Mouse (Mus musculus): Measurements from ENCODE around the gene Cflar. TPM values are rescaled to one million over a fixed set of nuclear protein-coding genes. Genes with fewer than 3 reads are reported as not detected.

Gene Cflar
- total RNA-seq, 2 experiments from 2014 or later = 23.9 to 25.8 TPM

DNA sequence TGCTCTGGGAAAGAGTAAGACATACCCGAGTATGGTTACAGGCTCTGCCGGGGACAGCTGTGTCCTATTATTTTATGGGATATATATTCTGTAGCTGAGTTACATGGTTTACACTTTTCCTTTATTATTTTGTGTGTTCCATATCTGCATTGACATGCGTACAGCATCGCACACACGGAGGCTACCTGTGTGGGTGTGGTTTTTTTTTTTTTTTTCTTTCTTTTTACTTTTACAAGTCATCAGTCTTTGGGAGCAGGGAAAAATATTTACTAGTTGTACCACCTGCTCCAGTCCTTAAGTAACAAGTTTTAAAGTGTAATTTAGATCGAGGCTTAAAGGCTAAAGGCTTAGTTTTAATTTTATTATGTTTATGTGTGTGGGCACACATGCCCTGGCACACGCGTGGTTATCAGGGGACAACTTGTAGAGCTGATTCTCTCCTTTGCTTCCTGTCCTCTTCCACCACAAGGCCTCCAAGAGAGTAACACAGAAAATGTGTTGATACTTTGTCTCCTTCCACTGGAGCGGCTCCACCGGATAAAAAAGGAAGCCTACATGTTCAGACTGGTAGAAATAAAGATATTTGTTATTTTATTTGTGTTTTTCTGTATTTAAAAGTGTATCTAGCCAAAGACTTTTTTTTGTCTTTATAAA, 470 bp upstream of the Cflar start:
- DNase-seq (ENCODE audit: low spot score in 2 of 2) = no peak
- intact Hi-C loops (cut with DNase I) = no loop called here

DNA sequence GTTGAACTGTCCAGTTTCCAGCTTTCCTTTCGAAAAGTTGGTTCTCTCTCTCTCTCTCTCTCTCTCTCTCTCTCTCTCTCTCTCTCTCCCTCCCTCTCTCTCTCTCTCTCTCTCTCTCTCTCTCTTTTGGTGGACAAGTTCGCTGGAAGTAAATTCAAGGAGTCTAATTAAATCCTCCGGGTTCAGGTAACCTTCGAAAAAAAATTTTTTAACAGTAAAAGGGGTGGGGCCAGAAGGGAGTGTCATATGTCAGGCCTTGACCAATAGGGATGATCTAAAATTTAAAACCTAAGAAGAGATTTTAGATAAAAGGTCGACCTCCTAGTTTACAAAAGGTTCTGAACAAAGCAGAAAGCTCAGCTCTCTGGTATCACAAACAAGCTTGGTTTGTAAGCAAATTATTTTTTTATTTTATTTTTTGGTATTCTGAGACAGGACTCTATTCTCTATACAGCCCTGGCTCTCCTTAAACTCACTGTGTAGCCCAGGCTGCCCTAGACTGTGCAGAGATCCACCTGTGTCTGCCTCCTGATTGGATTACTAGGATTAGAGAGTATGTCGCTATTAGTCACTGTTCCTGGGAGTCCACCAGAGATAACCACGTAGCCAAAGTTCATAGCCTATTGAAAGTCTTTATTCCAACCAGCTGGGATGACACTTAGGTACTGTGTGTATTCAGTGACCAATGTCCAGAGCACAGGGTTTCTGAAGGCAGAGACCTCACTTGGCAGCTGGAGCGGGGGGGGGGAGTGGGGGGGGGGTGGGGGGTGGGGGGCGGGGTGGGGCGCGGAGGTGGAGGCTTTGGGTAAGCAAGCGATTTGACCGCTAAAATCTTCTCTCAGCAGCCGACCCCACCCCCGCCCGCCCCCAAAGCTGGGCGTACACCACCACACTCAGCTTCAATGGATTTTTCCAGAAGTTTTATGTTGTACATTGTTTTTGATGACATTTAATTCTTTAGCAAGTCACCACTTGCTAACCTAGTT, 1.1 kb downstream of the Cflar start:
- peak; percentile 15 to 28 for DNase-seq (ENCODE audit: low spot score in 2 of 2)
- intact Hi-C loops (cut with DNase I) = loop anchor here (2.0 kb wide), 1 partner anchor 26 kb away; no protein-coding TSS in a partner anchor

DNA sequence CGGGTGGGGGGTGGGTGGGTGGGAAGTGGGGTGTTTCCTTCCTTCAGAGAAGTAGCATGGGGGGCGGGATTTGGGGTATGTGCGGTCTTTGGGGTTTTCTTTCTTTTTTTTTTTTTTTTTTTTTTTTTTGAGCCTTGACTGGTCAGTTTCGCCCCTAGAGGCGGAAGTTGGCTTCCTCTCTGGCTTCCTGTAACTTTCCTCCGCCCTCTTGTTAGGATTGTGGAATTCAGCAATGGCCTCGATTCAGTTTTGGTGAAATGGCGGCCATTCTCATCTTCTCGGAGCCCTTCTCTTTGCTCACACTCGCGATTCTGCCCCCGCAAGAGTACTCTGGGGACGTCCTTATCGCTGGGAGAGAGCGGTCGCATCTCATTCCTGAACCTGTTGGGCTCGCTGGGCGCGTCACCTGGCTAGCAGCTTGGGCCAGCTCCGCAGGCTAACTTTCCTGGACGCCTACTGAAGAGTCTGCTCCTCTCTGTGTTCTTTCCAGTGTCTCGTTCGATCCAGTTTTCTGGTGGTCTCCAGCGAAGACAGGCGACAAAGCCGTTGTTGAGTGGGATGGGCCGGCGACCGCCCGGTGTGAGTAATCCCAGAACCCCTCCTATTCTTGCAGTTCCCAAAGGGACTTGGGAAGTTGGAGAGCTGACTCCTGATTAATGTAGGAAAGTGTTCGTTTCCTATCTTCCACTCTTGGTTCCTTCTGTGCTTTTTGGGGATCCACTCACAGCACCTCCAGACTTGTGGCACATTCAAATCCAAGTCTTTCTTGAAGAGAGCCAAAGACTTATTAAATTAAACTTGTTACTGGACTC, 2.0 kb downstream of the Cflar start:
- intact Hi-C loops (cut with DNase I) = loop anchor here (2.0 kb wide), 1 partner anchor 26 kb away; no protein-coding TSS in a partner anchor
- DNase-seq (ENCODE audit: low spot score in 2 of 2) = peak; percentile 30 to 55

DNA sequence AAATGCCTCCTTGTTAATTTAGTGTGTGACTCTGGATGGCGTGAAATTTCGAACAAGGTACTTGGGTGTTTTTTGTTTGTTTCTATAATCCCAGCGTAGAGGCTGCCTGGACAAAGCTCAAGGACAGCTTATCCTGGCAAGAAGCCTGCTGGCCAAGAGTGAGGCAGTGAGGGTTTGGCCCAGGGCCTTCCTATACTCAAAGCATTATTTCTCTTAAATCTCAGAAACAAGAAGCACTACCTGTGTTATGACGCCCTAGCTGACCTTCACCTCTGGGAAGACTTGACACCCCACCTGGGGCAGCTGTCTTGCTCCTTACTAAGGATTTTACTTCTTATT, 2.6 kb downstream of the Cflar start:
- intact Hi-C loops (cut with DNase I) = loop anchor here (2.0 kb wide), 1 partner anchor 25 kb away; no protein-coding TSS in a partner anchor
- peak in 1 of 2 experiments; percentile 36 for DNase-seq (ENCODE audit: low spot score in 2 of 2)

DNA sequence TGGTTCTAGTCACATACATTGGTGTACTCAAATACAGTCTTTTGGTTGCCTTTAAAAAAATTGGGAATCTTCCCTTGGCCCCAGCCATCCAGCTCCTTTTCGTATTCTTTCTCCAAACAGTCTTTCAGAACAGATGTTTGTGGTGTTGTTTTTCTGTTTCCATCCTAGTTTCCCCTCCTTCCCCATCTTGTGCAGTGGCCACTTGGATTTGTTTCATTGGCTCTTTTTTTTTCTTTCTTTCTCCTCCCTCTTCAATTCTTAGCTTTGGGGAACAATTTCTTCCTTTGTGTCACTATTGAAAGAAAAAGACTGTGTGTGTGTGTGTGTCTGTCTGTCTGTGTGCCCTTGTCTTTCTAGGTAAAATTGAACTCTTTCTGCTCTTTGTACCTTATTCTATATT, 3.1 kb downstream of the Cflar start:
- no peak for DNase-seq (ENCODE audit: low spot score in 2 of 2)
- intact Hi-C loops (cut with DNase I) = no loop called here

DNA sequence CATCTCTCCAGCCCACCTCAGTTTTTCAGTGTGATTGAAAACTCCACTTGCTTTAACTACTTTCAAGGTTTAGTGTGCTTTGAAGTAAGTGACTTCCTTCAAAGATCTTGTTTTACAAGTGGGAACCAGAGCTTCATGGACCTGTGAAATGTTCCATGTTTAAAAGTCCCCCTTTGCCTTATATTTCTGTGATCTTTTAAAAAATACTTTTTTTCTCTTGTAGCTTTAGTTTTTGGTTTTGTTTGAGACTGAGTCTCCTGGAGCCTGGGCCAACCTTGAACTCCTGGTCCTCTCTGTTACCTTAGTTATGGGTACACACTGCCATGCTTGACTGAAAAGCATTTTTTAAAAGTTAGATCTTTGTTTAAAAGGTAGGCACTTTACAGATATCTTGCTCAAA, 4.2 kb downstream of the Cflar start:
- no peak for DNase-seq (ENCODE audit: low spot score in 2 of 2)
- intact Hi-C loops (cut with DNase I) = no loop called here

DNA sequence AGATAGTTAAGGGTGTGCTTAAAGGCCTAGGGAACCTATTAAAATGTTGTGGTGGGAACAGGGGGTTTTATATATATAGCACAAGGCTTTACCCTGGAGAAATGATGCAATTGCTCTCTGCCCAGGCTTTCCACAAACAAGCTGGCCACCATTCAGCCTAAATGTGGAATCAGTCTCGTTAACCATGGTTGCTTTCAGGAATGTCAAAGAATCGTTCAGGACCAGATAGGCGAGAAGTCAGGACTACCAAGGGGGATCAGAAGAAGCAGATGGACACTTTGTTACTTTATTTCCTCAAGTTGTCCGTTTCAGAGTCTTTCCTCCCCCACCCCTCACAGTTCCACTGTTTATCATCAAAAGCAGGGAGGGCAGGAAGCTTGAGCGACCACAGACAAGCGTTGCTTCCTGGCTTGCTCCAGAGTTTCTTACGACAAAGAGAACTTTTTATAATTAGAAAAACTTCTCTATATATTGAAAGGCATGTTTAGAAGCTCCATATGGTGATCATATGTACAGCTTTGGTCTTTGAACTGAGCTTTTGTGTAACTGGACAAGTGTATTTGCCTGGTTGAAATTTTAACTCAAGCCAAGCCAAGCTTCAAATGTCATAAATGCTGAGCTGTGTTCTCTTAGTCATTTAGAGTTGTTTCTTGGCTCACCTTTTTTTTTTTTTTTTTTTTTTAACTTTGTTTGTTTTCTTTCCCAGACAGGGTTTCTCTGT, 5.0 kb downstream of the Cflar start:
- intact Hi-C loops (cut with DNase I) = no loop called here
- DNase-seq (ENCODE audit: low spot score in 2 of 2) = no peak

DNA sequence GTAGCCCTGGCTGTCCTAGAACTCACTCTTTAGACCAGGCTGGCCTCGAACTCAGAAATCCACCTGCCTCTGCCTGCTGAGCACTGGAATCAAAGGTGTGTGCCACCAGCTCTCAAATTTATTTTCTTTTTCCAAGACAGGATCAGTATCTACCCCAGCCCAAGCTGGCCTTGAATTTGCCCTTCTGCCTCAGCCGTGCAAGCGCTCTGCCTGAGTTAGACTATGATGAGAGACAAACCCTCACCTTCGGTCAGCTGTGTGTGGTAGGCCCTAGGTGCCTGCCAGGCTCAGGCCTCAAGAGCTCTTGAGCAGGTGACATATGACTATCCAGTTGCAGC, 5.5 kb downstream of the Cflar start:
- DNase-seq (ENCODE audit: low spot score in 2 of 2) = no peak
- intact Hi-C loops (cut with DNase I) = no loop called here

DNA sequence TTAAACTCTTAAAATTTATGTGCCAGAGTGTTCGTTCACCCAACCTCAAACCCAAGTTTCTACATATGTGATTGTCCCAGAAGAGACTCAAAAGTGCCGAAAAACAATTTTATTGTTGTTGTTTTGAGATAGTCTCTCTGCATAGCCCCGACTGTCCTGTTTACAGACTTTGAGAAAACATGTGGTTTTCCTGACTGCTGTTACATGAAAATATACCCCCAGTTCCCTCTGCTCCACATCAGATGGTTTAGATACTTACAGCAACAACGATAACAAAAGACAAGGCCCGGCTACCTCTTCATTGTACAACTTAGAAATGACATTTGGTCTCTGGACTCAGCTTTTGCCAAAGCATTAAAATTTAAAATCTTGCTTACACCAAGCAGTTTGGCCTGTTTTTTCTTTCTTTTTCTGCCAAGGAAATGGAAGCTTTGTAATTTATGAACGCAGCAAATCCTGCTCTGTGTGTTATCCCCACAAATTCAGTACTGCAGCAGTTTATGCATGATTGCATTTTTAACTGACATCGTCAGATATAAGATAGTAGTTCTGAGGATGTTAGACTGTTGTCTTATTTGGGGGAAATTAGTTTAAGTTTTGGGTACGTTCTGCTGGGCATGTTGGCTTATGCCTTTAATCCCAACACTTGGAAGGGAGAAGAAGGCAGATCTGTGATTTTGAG, 6.4 kb downstream of the Cflar start:
- intact Hi-C loops (cut with DNase I) = no loop called here
- DNase-seq (ENCODE audit: low spot score in 2 of 2) = no peak

DNA sequence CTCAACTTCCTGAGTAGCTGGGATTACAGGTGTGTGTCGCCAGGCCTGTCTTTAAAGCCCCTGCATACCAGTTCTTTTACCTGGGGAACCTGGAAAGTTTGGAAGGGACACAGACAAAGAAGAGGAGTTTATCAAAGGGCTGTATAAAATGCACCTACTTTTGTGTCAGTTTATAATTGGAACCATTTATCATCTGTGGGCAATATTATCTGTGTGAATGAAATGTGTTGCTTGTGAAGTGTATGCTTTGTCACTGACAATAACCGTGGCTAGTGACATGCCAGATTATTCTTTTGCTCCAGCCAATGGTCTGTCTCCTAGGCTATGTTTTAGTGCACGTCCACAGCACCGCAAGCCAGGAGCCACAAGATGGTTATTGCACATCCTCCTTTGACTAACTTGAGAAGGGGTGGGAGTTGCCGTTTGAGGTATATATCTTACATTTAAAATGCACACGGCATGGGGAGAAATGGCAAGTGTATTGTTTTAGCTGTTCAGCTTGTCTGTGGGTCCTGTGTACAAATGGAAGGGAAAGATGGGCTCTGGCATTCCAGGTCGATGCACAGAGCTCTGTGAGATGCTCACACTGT, 8.1 kb downstream of the Cflar start:
- intact Hi-C loops (cut with DNase I) = no loop called here
- DNase-seq (ENCODE audit: low spot score in 2 of 2) = no peak

DNA sequence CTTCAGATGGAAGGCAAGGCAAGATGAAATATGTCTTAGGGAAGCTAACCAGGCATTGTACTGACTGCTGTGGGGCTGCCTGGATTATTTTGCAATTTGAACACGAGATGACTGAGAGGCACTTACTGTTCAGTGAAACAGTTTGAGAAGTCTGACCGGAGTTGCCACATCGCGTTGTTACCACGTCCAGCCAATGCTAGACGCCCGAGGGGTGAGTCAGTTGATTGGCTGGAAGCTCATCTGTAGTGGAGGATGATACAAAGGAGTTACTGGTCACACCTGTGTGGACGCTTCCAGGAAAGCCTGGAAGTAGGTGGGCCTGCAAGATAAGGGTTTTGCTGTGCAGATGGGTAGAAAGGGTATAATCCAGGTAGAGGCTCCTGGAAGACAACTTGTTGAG, 8.8 kb downstream of the Cflar start:
- intact Hi-C loops (cut with DNase I) = no loop called here
- DNase-seq (ENCODE audit: low spot score in 2 of 2) = no peak

DNA sequence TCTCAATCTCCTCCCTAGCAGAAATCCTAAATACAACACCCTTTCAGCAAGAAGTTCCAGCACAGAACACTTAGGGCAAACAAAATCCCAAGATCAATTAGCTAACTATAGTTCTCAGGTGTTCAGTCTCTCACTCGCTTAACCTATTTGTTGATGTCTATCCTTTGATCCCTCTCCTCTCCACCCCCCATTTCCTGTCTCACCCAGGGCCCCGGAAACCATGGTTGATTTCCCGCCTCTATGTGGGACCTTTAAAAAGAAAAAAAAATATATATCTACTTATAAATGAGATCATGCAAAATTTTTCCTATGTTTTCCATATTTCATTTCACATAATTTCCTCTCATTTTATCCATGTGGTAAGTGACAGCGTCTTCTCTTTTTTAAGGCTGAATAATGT, 9.7 kb downstream of the Cflar start:
- intact Hi-C loops (cut with DNase I) = no loop called here

DNA sequence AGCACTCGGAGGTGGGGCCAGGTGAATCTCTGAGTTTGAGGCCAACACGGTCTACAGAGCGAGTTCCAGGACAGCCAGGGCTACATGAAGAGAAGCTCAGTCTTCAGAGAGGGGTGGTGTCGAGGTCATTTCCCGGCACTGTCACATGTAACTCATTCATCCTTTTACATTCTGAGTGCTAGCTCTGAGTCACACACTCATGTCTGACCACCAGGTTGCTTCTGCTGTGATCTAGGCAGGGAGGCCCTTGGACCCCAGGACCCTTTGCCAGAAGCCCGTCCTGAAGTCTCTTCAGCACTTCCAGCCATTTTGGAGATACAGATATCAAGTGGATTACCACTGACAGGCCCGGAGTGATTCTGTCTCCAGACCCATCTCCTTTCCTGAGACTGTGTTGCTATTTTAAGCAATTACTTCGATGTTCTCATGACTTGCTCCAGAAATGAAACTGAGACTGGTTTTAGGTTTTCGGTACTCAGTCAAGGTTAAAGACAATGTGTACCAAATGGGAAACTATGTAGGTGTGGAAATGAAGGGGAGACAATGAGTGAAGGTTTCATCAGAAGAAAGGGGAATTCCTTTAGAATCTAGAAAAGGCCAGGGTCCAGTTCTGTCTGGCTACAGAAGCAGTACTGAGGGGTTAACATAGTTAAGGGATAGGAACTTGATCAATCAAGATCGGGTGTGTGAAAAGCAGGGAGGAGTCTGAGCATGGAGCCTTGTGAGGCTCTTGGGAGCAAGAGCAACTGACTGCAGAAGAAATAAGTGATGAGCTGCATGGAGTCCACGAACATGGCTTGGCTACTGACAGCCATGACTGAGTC, 11.0 kb downstream of the Cflar start:
- DNase-seq (ENCODE audit: low spot score in 2 of 2) = no peak
- intact Hi-C loops (cut with DNase I) = no loop called here

More for the DNA sequence above, 9.7 kb downstream of the Cflar start:
- no peak for DNase-seq (ENCODE audit: low spot score in 2 of 2)

DNA sequence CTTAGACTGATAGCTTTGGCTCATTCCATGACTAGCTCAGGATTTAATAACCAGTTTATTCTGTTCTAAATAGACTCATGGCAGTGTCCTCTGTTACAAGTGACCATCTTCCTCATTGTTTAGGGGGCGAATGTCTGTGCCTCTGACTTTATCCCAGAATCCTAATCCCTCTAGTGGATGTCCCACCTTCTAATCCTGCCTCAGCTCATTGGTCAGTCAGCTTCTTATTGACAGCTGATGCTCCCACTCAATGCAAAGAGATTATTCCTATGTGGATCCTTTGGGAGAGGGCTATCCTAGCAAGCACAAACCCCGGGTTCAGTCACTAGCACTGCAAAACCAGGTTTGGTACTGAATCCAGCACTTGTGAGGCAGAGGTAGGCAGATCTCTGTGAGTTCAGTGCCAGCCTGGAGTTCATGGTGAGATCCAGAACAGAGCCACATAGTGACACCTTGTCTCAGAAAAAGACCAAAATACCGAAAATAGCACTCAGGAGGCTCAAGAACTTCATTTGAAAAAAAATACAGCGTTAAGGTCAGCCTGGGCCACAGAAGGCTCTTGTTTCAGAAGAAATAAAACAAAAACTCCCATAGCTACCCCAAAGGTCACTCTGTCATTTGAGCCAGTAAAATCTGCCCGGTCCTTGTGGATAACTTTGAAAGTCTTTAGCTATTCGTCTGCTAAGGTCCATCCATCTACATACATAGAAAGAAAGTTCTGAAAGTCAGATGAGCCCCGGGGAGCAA, 11.9 kb downstream of the Cflar start:
- intact Hi-C loops (cut with DNase I) = no loop called here
- no peak for DNase-seq (ENCODE audit: low spot score in 2 of 2)

DNA sequence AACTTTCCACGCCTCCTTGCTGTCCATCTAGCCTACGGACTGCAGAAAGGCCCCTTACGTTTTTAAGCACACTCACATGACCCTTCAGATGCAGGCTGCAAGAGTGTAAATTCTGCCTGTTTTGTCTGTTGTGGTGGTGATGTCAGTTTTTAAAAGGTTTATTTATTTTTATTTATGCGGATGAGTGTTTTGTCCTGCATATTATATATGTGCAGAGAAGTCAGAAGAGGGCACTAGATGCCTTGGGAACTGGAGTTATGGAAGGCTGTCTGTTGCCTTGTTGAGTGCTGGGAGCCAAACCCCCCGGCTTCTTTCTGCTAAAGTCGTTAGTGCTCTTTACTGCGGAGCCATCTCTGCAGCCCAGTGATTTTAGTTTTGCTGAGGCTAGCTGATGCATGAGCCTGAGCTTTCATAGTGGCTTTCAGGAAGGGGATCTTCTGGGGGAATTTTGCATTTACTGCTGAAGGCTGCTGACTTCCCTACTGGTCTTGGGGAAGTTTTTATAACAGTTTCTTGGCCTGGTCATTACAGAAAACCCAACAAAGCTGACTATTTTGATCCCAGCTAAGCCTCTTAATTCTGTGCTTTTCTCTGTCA, 12.6 kb downstream of the Cflar start:
- intact Hi-C loops (cut with DNase I) = no loop called here
- no peak for DNase-seq (ENCODE audit: low spot score in 2 of 2)

DNA sequence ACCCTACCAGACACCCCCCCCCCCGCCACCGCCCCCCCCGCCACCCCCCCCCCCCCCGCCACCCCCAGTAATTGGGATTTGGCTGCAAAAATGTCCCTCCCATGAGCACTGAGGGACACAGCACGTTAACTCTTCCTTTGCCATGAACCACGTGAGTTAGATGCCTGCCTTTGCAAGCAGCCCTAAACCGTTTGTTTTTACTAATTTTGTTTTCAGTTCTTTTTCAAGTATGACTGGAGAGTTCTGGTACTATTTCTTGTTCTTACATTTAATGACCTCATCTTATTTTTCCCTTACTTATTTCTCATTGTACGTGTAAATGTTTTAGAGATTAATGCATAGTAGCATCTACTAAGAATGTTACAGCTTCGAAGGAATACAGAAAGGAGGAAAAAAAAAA, 13.2 kb downstream of the Cflar start:
- intact Hi-C loops (cut with DNase I) = no loop called here
- no peak for DNase-seq (ENCODE audit: low spot score in 2 of 2)

DNA sequence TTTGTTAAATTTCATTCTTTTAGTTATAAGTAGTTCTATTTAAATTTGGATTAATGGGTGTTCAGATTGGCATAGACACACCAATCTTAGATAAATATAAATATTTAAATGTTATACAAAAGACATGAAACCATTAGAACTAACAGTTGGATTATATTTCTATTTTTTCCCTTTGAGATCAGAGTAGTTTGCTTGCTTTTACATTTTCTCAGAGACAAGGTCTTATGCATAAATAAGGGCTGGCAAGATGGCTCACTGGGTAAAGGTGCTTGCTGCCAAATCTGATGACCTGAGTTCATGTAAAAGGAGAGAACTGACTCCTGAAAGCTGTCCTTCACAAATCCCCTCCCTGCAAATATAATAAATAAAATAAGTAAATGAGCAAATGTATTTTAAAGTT, 13.8 kb downstream of the Cflar start:
- intact Hi-C loops (cut with DNase I) = no loop called here

More for the DNA sequence above, 13.8 kb downstream of the Cflar start:
- DNase-seq (ENCODE audit: low spot score in 2 of 2) = no peak

Measured in left cerebral cortex, postnatal 25 days (tissue).